Comparison of ENCODE assay signal across 23 mouse cellular contexts in the genomic region with DNA sequence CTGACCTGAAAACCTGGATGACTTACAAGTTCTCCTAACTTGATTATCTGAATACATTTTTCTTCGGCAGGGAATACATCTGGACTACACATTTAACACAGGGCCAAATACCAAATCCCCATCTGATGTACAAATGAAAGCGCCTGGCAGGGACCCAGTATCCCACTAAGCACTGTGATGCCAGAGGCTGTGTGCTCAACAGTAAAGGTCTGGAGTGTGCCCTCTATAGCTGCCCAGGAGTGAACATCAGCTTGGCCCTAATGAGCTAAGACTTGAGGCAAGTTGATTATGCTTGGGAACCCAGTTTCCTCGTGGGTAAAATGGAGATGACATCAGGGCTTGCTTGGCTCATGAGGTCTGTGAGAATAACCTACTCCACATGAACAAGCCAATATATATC. TPM values are rescaled to one million over a fixed set of nuclear protein-coding genes. Genes with fewer than 3 reads are reported as not detected.
DNase-seq lines count a peak whose midpoint lies in the region; ATAC-seq and TF ChIP-seq lines count a peak whose summit lies in the region.
"Had no signal": no experiment of that assay in that cellular context is flagged by ENCODE, and none has a peak within 500 bp of the region (broad histone marks: within the 10 kb centered on the region; RNA-seq: fewer than 3 reads in every experiment).

No protein-coding gene starts in this region.

- no peak overlapping the region for H3K27ac ChIP-seq in limb, embryonic 14.5 days (replicated peaks; ENCODE audit: low read depth, low read length)
- no peak overlapping the region for H3K27ac ChIP-seq in limb, embryonic 10.5 days
- peak overlapping the region; percentile 35; the same call in 1 of the 2 replicates for H3K27ac ChIP-seq in embryonic facial prominence, embryonic 15.5 days (replicated peaks)
- H3K27ac ChIP-seq: forebrain, embryonic 13.5 days; heart, adult 2 months; heart, embryonic 13.5 days; kidney, postnatal 0 days; left cerebral cortex, adult 2 months; limb, embryonic 12.5 days; liver, embryonic 13.5 days had no signal

- no peak for TF ChIP-seq CTCF in brain, embryonic 14.5 days (IDR thresholded peaks at IDR 0.05; ENCODE audit: borderline replicate concordance, extremely low read depth, insufficient read depth, insufficient read length)

- no peak overlapping the region for H3K9ac ChIP-seq in limb, embryonic 14.5 days (ENCODE audit: low read depth, low read length, severe bottlenecking)
- H3K9ac ChIP-seq in embryonic facial prominence, embryonic 15.5 days, result no peak overlapping the region
- H3K9ac ChIP-seq: forebrain, embryonic 13.5 days; heart, embryonic 13.5 days; limb, embryonic 12.5 days; liver, embryonic 13.5 days; lung, embryonic 14.5 days had no signal

- no peaks in the 10 kb centered on the region for H3K36me3 ChIP-seq in limb, embryonic 14.5 days (ENCODE audit: control insufficient read depth, insufficient read depth, low read length)
- H3K36me3 ChIP-seq in limb, embryonic 10.5 days, result no peaks in the 10 kb centered on the region
- no peaks in the 10 kb centered on the region for H3K36me3 ChIP-seq in embryonic facial prominence, embryonic 15.5 days
- H3K36me3 ChIP-seq: heart, embryonic 13.5 days; limb, embryonic 12.5 days; liver, embryonic 13.5 days had no signal

- H3K4me3 ChIP-seq in limb, embryonic 14.5 days (replicated peaks; ENCODE audit: low read length), result no peak overlapping the region
- H3K4me3 ChIP-seq in limb, embryonic 10.5 days, result no peak overlapping the region
- no peak overlapping the region for H3K4me3 ChIP-seq in embryonic facial prominence, embryonic 15.5 days (replicated peaks)
- H3K4me3 ChIP-seq: forebrain, embryonic 13.5 days; heart, adult 2 months; heart, embryonic 13.5 days; left cerebral cortex, adult 2 months; limb, embryonic 12.5 days; liver, embryonic 13.5 days had no signal

- H3K27me3 ChIP-seq in limb, embryonic 14.5 days (ENCODE audit: control insufficient read depth, insufficient read depth, low read length), result no peaks in the 10 kb centered on the region
- H3K27me3 ChIP-seq in limb, embryonic 10.5 days (ENCODE audit: low read depth, poor library complexity, severe bottlenecking), result no peaks in the 10 kb centered on the region
- H3K27me3 ChIP-seq in embryonic facial prominence, embryonic 15.5 days, result no peaks in the 10 kb centered on the region
- H3K27me3 ChIP-seq: forebrain, embryonic 13.5 days; heart, embryonic 13.5 days; liver, embryonic 13.5 days; Patski had no signal

- no peak for TF ChIP-seq POLR2A in limb, embryonic 14.5 days (IDR thresholded peaks at IDR 0.05; ENCODE audit: borderline replicate concordance, extremely low read depth, insufficient read depth, insufficient read length)
- TF ChIP-seq POLR2A in brain, embryonic 14.5 days (IDR thresholded peaks at IDR 0.05; ENCODE audit: borderline replicate concordance, extremely low read depth, insufficient read depth, insufficient read length, poor library complexity, severe bottlenecking), result no peak

- DNase-seq in cerebellum, adult 9-10 months, result peak; percentile 58
- no peak for DNase-seq in cerebellum, adult 8-10 months
- DNase-seq in limb, embryonic 14.5 days (ENCODE audit: low spot score), result peak; percentile 56
- no peak for DNase-seq in limb, embryonic 10.5 days (ENCODE audit: low spot score)
- DNase-seq in brain, embryonic 14.5 days (ENCODE audit: low read depth), result peak; percentile 35
- no peak for DNase-seq in adrenal gland, adult (ENCODE audit: inconsistent age in 2 of 2, low spot score in 1 of 2)
- no peak for DNase-seq in layer of hippocampus, adult 8-10 months (ENCODE audit: low spot score in 2 of 2)
- DNase-seq: adrenal gland, adult 2 months; gastrocnemius, postnatal 36 days; heart, adult 2 months; heart, postnatal 14 days; kidney, adult 11 months; liver, embryonic 13.5 days; lung, embryonic 14.5 days; right cerebral cortex, postnatal 25 days; spleen, adult 18-20 months had no signal

- WGBS in limb, embryonic 14.5 days, result 51% methylated on average over 3 of the region's 3 CpGs
- 90% methylated on average over 3 of the region's 3 CpGs for WGBS in limb, embryonic 10.5 days
- 46% methylated on average over 3 of the region's 3 CpGs for WGBS in embryonic facial prominence, embryonic 15.5 days

- no peak overlapping the region for H3K4me2 ChIP-seq in limb, embryonic 14.5 days (replicated peaks; ENCODE audit: low read depth, low read length, severe bottlenecking)
- H3K4me2 ChIP-seq in embryonic facial prominence, embryonic 15.5 days (replicated peaks), result no peak overlapping the region
- H3K4me2 ChIP-seq: forebrain, embryonic 13.5 days; heart, embryonic 13.5 days; limb, embryonic 12.5 days; liver, embryonic 13.5 days; lung, embryonic 14.5 days had no signal

- no peak for ATAC-seq in limb, embryonic 14.5 days (ENCODE audit: low FRiP score, low read depth)
- ATAC-seq in embryonic facial prominence, embryonic 15.5 days (ENCODE audit: insufficient number of reproducible peaks, low FRiP score, low TSS enrichment, low read depth), result no peak
- ATAC-seq: forebrain, embryonic 13.5 days; Patski had no signal

- H3K4me1 ChIP-seq in limb, embryonic 14.5 days (ENCODE audit: control insufficient read depth, insufficient read depth, low read length), result peaks cover 40% of the 10 kb centered on the region
- H3K4me1 ChIP-seq in limb, embryonic 10.5 days, result peaks cover 56% of the 10 kb centered on the region
- H3K4me1 ChIP-seq in embryonic facial prominence, embryonic 15.5 days, result peaks cover 28% of the 10 kb centered on the region

- H3K9me3 ChIP-seq in limb, embryonic 14.5 days (ENCODE audit: control insufficient read depth, low read length), result no peaks in the 10 kb centered on the region
- no peaks in the 10 kb centered on the region for H3K9me3 ChIP-seq in limb, embryonic 10.5 days (replicated peaks)
- no peaks in the 10 kb centered on the region for H3K9me3 ChIP-seq in embryonic facial prominence, embryonic 15.5 days (replicated peaks)
- H3K9me3 ChIP-seq: forebrain, embryonic 13.5 days; heart, embryonic 13.5 days; limb, embryonic 12.5 days; liver, embryonic 13.5 days had no signal

RNA-seq across cellular contexts. Expression of gene Zbtb40, which starts 10.1 kb away (rescaled TPM):
- polyA plus RNA-seq in limb, embryonic 14.5 days (2012; rRNA removed), result 7.5 and 12.0 TPM in 2 replicates
- 5.0 TPM in 2 replicates for polyA plus RNA-seq in limb, embryonic 14.5 days (2014; fragmentation: Nextera tagmentation; extraction: Ambion mirVana)
- 6.7 and 7.2 TPM in 2 replicates for polyA plus RNA-seq in limb, embryonic 10.5 days (2016; fragmentation: Nextera tagmentation; extraction: Ambion mirVana)
- 8.5 and 12.5 TPM in 2 replicates for polyA plus RNA-seq in brain, embryonic 14.5 days (2012; rRNA removed)
- 4.5 and 4.6 TPM in 2 replicates for polyA plus RNA-seq in embryonic facial prominence, embryonic 15.5 days (2015; fragmentation: Nextera tagmentation; extraction: Ambion mirVana)
- total RNA-seq in layer of hippocampus, adult 8-10 months (2022), result 10 to 100 TPM in 2 of 4 experiments, 1 to 10 TPM in 2; 6.0 to 23.6 (median 15.0) TPM

Comparison
In these comparisons a context has a peak if more than half of its experiments do, and no peak if none do; other contexts are left out.
1. DNase-seq: peak in cerebellum, adult 9-10 months (single experiment), limb, embryonic 14.5 days (single experiment) and brain, embryonic 14.5 days (single experiment); none in cerebellum, adult 8-10 months (single experiment), limb, embryonic 10.5 days (single experiment), adrenal gland, adult (0 of 2) and layer of hippocampus, adult 8-10 months (0 of 2).